Mouse (Mus musculus) stomach, embryonic 14.5 days (tissue): ENCODE measurements at regions not wholly inside any gene's neighbourhood (a gene's known extent, or its start where the extent isn't known, plus 50 kb on each side); places are given as distances from the start of the nearest gene placed in this dataset.

Experiments
- ATAC-seq: fragments of 200-750 bp; cut with Nextera tagmentation; 2 replicates; pipeline ENCODE4 v1.8.0; 2017; ENCODE audit warnings: low read depth, moderate TSS enrichment; ENCODE audit not compliant: insufficient number of reproducible peaks, insufficient read depth, low FRiP score
- H3K27ac ChIP-seq: fragments of 300-500 bp; sonication (generic); 2 replicates; pipeline ENCODE4 v1.5.1; 2014; ENCODE audit warnings: mild to moderate bottlenecking, low read length, moderate library complexity, mixed read lengths
- H3K27me3 ChIP-seq: fragments of 300-500 bp; sonication (generic); 2 replicates; pipeline ENCODE4 v1.6.1; 2014; ENCODE audit warnings: low read length, control low read depth, mixed read lengths; ENCODE audit not compliant: control insufficient read depth, insufficient read depth
- H3K36me3 ChIP-seq: fragments of 300-500 bp; sonication (generic); 2 replicates; pipeline ENCODE4 v1.6.1; 2014; ENCODE audit warnings: mild to moderate bottlenecking, control low read depth, low read length, moderate library complexity, mixed read lengths; ENCODE audit not compliant: control insufficient read depth, insufficient read depth
- H3K4me1 ChIP-seq: fragments of 300-500 bp; sonication (generic); 2 replicates; pipeline ENCODE4 v1.6.1; 2014; ENCODE audit warnings: low read length, control low read depth, mixed read lengths; ENCODE audit not compliant: control insufficient read depth, insufficient read depth
- H3K4me2 ChIP-seq: fragments of 300-500 bp; sonication (generic); replicated peaks from 2 replicates; pipeline ENCODE4 v1.6.1; 2014; ENCODE audit warnings: low read depth, low read length, control low read depth
- H3K4me3 ChIP-seq: fragments of 300-500 bp; sonication (generic); 2 replicates; pipeline ENCODE4 v1.5.1; 2014; ENCODE audit warnings: low read depth, low read length, control low read depth
- H3K9ac ChIP-seq: fragments of 300-500 bp; sonication (generic); replicated peaks from 2 replicates; pipeline ENCODE4 v1.6.1; 2014; ENCODE audit warnings: low read depth, mild to moderate bottlenecking, control low read depth, low read length, moderate library complexity, mixed read lengths
- H3K9me3 ChIP-seq: fragments of 300-500 bp; sonication (generic); 2 replicates; pipeline ENCODE4 v1.6.1; 2016; ENCODE audit warnings: low read depth, low read length, control low read depth; ENCODE audit not compliant: control insufficient read depth
- WGBS: fragments of 180-500 bp; shearing (Covaris S2); extraction: QIAGEN DNeasy Blood & Tissue Kit; methylation state at CpG from one replicate; pipeline ENCODE4 v1.1.7; 2014; 5-methylcytosine and 5-hydroxymethylcytosine counted together

- no peaks in the 10 kb centered on the region for H3K27me3 ChIP-seq
- no peak overlapping the region for H3K27ac ChIP-seq
- H3K4me1 ChIP-seq = no peaks in the 10 kb centered on the region; the same call in 1 of the 2 replicates
- no peak overlapping the region for H3K4me2 ChIP-seq
- no peak for ATAC-seq
- no peaks in the 10 kb centered on the region for H3K36me3 ChIP-seq
- H3K4me3 ChIP-seq = no peak overlapping the region
- H3K9ac ChIP-seq = no peak overlapping the region
- 87% methylated on average over 1 of the region's 1 CpGs for WGBS
- H3K9me3 ChIP-seq = no peaks in the 10 kb centered on the region
These were observed 100.0 kb upstream of the Frmd6 start for GRCm38 (mm10) chr12:70725326-70725725.

- no peak for ATAC-seq
- H3K4me3 ChIP-seq = no peak overlapping the region
- WGBS = 77% methylated on average over 10 of the region's 10 CpGs
These were observed 97.6 kb upstream of the Frmd6 start for GRCm38 (mm10) chr12:70727496-70728259.

GRCm38 (mm10) chr12:70728407-70728806 lies 96.9 kb upstream of the Frmd6 start:
- Histone ChIP-seq H3K4me1 (no peaks in the 10 kb centered on the region; the same call in 1 of the 2 replicates), H3K4me3 (no peak overlapping the region), H3K4me2 (no peak overlapping the region), H3K27ac (no peak overlapping the region), H3K27me3 (no peaks in the 10 kb centered on the region), H3K36me3 (no peaks in the 10 kb centered on the region), H3K9me3 (no peaks in the 10 kb centered on the region), H3K9ac (no peak overlapping the region)
- 94% methylated on average over 1 of the region's 1 CpGs for WGBS
- no peak for ATAC-seq

More at GRCm38 (mm10) chr12:70727496-70728259, 97.6 kb upstream of the Frmd6 start:
- Histone ChIP-seq H3K27ac (no peak overlapping the region), H3K27me3 (no peaks in the 10 kb centered on the region), H3K36me3 (no peaks in the 10 kb centered on the region), H3K4me1 (no peaks in the 10 kb centered on the region; the same call in 1 of the 2 replicates), H3K9ac (no peak overlapping the region), H3K9me3 (no peaks in the 10 kb centered on the region), H3K4me2 (no peak overlapping the region)

GRCm38 (mm10) chr12:70729961-70730360 lies 95.4 kb upstream of the Frmd6 start:
- Histone ChIP-seq H3K4me3 (no peak overlapping the region), H3K9ac (no peak overlapping the region), H3K27me3 (no peaks in the 10 kb centered on the region), H3K4me2 (no peak overlapping the region), H3K4me1 (no peaks in the 10 kb centered on the region; the same call in 1 of the 2 replicates), H3K27ac (no peak overlapping the region), H3K36me3 (no peaks in the 10 kb centered on the region), H3K9me3 (no peaks in the 10 kb centered on the region)
- 33% methylated on average over 6 of the region's 6 CpGs for WGBS
- ATAC-seq = no peak

- Histone ChIP-seq H3K4me1 (no peaks in the 10 kb centered on the region; the same call in 1 of the 2 replicates), H3K4me2 (no peak overlapping the region), H3K27ac (no peak overlapping the region), H3K4me3 (no peak overlapping the region), H3K9ac (no peak overlapping the region), H3K9me3 (no peaks in the 10 kb centered on the region), H3K36me3 (no peaks in the 10 kb centered on the region), H3K27me3 (no peaks in the 10 kb centered on the region)
- 53% methylated on average over 6 of the region's 6 CpGs for WGBS
- ATAC-seq = peak; percentile 78
These were observed 93.8 kb upstream of the Frmd6 start for GRCm38 (mm10) chr12:70731498-70731897.

DNA sequence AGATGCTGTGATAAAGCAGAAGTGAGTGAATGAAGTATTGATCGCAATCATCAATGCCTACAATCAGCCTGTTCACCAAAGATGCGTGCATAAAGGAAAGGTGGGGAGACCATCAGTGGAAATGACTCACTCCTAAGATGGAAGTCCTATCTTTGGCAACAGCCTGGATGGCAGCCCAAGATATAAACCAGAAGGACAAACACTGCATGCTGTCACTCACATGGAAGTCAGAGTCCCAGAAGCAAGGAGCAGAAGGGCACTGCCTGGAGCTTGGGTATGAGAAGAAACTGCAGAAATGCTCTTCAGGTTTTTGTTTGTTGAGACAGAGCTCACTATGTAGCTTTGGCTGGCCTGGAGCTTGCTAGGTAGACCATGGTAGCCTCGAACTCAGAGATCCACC lies 92.7 kb upstream of the Frmd6 start:
- ATAC-seq = no peak
- no peak overlapping the region for H3K4me2 ChIP-seq
- no peaks in the 10 kb centered on the region for H3K27me3 ChIP-seq
- H3K4me1 ChIP-seq = no peaks in the 10 kb centered on the region; the same call in 1 of the 2 replicates
- H3K27ac ChIP-seq = no peak overlapping the region
- H3K36me3 ChIP-seq = no peaks in the 10 kb centered on the region
- WGBS = 91% methylated on average over 3 of the region's 3 CpGs
- H3K4me3 ChIP-seq = no peak overlapping the region
- H3K9me3 ChIP-seq = no peaks in the 10 kb centered on the region
- no peak overlapping the region for H3K9ac ChIP-seq

DNA sequence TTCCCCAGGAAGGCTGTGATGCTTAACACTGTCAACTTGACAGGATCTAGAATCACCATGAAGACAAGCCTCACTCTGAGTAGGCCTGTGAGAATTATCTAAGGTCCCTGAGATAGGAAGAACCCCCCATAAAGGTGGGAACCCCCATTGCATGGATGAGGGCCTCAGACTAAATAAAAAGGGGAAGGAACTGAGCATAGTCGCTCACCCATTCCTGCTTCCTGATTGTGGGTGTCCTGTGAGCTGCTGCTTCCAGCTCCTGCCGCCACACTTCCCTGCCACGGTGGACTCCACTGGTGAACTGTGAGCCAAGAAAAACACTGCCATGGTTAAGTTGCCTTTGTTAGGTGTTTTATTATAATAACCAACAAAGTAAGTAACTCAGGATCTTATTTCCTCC lies 86.8 kb upstream of the Frmd6 start:
- Histone ChIP-seq H3K4me3 (no peak overlapping the region), H3K9me3 (no peaks in the 10 kb centered on the region), H3K4me2 (no peak overlapping the region), H3K4me1 (no peaks in the 10 kb centered on the region), H3K27ac (no peak overlapping the region), H3K9ac (no peak overlapping the region), H3K27me3 (no peaks in the 10 kb centered on the region), H3K36me3 (no peaks in the 10 kb centered on the region)
- 75% methylated on average over 3 of the region's 3 CpGs for WGBS
- no peak for ATAC-seq

- 81% methylated on average over 6 of the region's 6 CpGs for WGBS
- no peak overlapping the region for H3K27ac ChIP-seq
- H3K36me3 ChIP-seq = no peaks in the 10 kb centered on the region
- no peaks in the 10 kb centered on the region for H3K9me3 ChIP-seq
- no peaks in the 10 kb centered on the region for H3K27me3 ChIP-seq
- no peak for ATAC-seq
- no peak overlapping the region for H3K4me3 ChIP-seq
- H3K9ac ChIP-seq = no peak overlapping the region
- no peaks in the 10 kb centered on the region for H3K4me1 ChIP-seq
- H3K4me2 ChIP-seq = no peak overlapping the region
These were observed 86.0 kb upstream of the Frmd6 start for GRCm38 (mm10) chr12:70739316-70739715.

DNA sequence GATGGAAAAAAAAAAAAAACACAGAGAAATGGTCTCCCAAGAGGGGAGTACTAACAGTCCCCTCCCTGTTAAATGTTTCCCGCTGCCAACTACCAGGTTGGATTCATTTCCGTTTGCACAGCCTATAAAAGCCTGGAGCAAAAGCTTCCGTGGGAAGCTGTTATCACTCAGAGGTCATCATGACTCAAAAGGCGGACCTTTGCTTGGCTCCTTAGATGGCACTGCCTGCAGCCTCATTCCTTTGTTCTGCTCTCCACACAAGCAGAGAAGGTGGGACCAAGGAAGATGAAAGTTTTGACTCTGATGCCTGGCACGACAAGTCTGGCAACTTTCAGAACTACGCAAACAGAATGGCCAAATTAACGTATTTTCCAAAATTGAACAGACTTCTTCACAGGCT lies 85.5 kb upstream of the Frmd6 start:
- Histone ChIP-seq H3K9me3 (no peaks in the 10 kb centered on the region), H3K27me3 (no peaks in the 10 kb centered on the region), H3K4me2 (no peak overlapping the region), H3K4me1 (no peaks in the 10 kb centered on the region), H3K27ac (no peak overlapping the region), H3K36me3 (no peaks in the 10 kb centered on the region), H3K9ac (no peak overlapping the region), H3K4me3 (no peak overlapping the region)
- ATAC-seq = no peak
- 66% methylated on average over 7 of the region's 7 CpGs for WGBS
